Mouse (Mus musculus) hindbrain, embryonic 16.5 days (tissue): ENCODE data around the gene Pgs1. TPM values are rescaled to one million over a fixed set of nuclear protein-coding genes. Genes with fewer than 3 reads are reported as not detected.

Experiments
- ATAC-seq: fragments of 200-750 bp; cut with Nextera tagmentation; 2 replicates; pipeline ENCODE4 v1.8.0; 2017; ENCODE audit warnings: moderate TSS enrichment, moderate library complexity
- H3K27ac ChIP-seq: fragments of 300-500 bp; sonication (generic); 2 replicates; pipeline ENCODE4 v1.5.1; 2014; ENCODE audit warnings: low read depth, mild to moderate bottlenecking, control low read depth, low read length, moderate library complexity
- H3K27me3 ChIP-seq: fragments of 300-500 bp; sonication (generic); replicated peaks from 2 replicates; pipeline ENCODE4 v1.6.1; 2014; ENCODE audit warnings: low read length; ENCODE audit not compliant: control insufficient read depth, insufficient read depth
- H3K36me3 ChIP-seq: fragments of 300-500 bp; sonication (generic); 2 replicates; pipeline ENCODE4 v1.6.1; 2014; ENCODE audit warnings: mild to moderate bottlenecking, low read length, moderate library complexity, mixed read lengths; ENCODE audit not compliant: control insufficient read depth, insufficient read depth
- H3K4me1 ChIP-seq: fragments of 300-500 bp; sonication (generic); 2 replicates; pipeline ENCODE4 v1.6.1; 2014; ENCODE audit warnings: low read depth, low read length; ENCODE audit not compliant: control insufficient read depth, insufficient read depth
- H3K4me2 ChIP-seq: fragments of 300-500 bp; sonication (generic); 2 replicates; pipeline ENCODE4 v1.6.1; 2014; ENCODE audit warnings: mild to moderate bottlenecking, low read length, control low read depth, moderate library complexity
- H3K4me3 ChIP-seq: fragments of 300-500 bp; sonication (generic); 2 replicates; pipeline ENCODE4 v1.5.1; 2014; ENCODE audit warnings: mild to moderate bottlenecking, low read length, control low read depth, moderate library complexity
- H3K9ac ChIP-seq: fragments of 300-500 bp; sonication (generic); 2 replicates; pipeline ENCODE4 v1.6.1; 2014; ENCODE audit warnings: low read depth, mild to moderate bottlenecking, control low read depth, low read length, moderate library complexity
- H3K9me3 ChIP-seq: fragments of 300-500 bp; sonication (generic); 2 replicates; pipeline ENCODE4 v1.6.1; 2014; ENCODE audit warnings: mild to moderate bottlenecking, low read length, moderate library complexity; ENCODE audit not compliant: control insufficient read depth
- WGBS: fragments of 180-500 bp; shearing (Covaris S2); extraction: QIAGEN DNeasy Blood & Tissue Kit; methylation state at CpG from one replicate; pipeline ENCODE4 v1.1.7; 2014; 5-methylcytosine and 5-hydroxymethylcytosine counted together
- polyA plus RNA-seq: library from polyadenylated mRNA; unstranded; fragments of >200 nt; fragmentation: Nextera tagmentation; extraction: Ambion mirVana; gene quantifications from 2 replicates; pipeline ENCODE4 v1.2.1, GENCODE M21; 2015

Pgs1 gene
- polyA plus RNA-seq, 1 experiment from 2014 or later, result 68.4 TPM

DNA sequence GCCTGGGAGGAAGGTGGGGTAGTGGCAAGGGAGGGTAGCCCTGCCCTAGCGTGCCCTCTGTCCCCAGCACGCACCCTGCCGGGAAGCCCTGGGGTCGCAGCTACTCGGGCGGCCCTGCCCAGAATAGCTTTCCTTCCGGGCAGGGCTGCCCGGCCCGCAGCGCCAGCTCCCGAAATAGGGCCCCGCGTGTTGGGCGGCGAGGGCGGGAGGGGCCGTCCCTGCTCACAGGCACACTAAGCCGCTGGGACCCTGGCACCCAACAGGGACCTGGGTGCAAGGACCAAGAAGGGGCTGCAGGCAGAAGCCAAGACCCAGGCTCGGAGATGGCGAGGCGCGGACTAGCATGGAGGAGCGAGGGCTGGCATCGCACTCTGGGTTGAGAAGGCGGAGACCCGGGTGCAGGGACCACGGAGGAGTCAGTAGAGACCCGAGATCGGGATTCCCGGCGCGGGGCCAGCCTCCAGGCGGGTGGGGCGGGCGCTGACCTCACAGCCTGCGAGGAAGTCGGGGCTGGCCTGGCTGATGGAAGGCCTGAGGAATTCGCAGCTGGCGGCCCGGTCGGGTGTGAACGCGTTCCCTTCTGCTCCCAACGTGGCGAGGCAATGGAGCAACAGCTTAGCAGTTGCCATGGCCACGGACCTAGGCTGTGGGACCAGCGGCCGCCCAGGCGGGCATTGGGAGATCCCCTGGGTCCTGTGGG, 36.5 kb upstream of the Pgs1 start:
- Histone ChIP-seq H3K27me3 (peaks cover 5% of the 10 kb centered on the region), H3K4me3 (peak overlapping the region; percentile 30), H3K9ac (peak overlapping the region; percentile 35), H3K4me2 (peak overlapping the region; percentile 61), H3K4me1 (peaks cover 15% of the 10 kb centered on the region), H3K36me3 (no peaks in the 10 kb centered on the region), H3K27ac (no peak overlapping the region), H3K9me3 (no peaks in the 10 kb centered on the region)
- ATAC-seq, result peak; percentile 80
- WGBS, result 3% methylated on average over 43 of the region's 49 CpGs

DNA sequence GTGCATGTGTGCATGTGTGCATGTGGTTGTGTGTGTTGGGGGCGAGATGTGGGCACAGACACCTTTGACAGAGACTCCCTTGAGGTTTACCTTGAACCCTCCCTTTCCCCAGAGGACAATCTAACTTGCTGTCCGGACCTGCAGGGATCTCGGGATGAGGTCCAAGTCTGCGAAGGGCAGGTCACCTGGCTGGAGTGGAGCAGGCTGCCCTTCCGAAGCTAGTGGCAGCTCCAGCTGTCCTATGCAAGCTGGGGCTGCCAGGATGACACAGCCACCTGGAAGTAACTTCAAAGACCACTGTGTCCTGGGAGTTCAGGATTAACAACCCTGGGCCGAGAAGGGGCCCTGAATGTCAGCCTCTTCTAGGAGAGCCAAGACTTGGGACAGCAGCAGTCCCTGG, 34.7 kb upstream of the Pgs1 start:
- WGBS, result 80% methylated on average over 6 of the region's 6 CpGs
- no peak overlapping the region for H3K4me2 ChIP-seq

DNA sequence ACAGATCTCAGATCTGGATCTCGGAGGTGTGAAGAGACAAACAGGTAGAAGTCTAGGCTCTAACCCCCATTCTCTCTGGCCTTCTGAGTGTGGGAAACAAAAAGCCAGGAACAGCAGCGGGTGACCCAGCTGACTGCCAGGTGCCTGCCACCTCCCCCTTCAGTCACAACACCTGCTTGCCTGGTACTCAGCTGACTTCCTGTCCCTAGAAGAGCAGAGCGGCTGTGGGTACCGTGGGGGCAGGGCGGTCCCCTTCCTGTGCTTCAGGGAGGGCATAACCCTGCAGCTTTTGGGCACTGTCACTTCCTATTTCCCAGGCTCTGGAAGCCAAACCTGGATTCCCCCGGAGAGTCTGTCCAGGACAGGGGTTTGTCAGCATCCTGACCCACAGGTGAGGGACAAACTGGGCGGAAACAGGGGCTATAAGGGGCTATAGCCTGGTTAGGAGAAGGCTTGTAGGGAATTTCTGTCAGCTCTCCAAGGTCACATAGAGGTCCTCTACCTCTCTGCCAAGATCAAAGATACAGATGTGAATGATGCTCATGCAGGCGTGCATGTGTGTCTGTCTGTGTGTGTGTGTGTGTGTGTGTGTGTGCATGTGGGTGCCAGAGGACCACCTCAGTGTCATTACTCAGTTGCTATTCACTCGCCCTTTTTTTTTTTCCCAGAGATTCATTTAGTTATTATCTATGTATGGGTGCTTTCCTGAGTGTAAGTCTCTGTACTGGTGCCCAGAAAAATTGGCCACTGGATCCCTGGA, 33.7 kb upstream of the Pgs1 start:
- no peak overlapping the region for H3K27ac ChIP-seq
- no peaks in the 10 kb centered on the region for H3K9me3 ChIP-seq
- peaks cover 5% of the 10 kb centered on the region for H3K27me3 ChIP-seq
- no peak overlapping the region for H3K4me3 ChIP-seq
- no peak overlapping the region for H3K9ac ChIP-seq
- H3K36me3 ChIP-seq, result no peaks in the 10 kb centered on the region
- no peak for ATAC-seq
- no peak overlapping the region for H3K4me2 ChIP-seq
- 75% methylated on average over 9 of the region's 9 CpGs for WGBS
- H3K4me1 ChIP-seq, result peaks cover 16% of the 10 kb centered on the region

More for the DNA sequence above, 34.7 kb upstream of the Pgs1 start:
- Histone ChIP-seq H3K4me3 (no peak overlapping the region), H3K9me3 (no peaks in the 10 kb centered on the region), H3K4me1 (peaks cover 16% of the 10 kb centered on the region), H3K27ac (no peak overlapping the region), H3K36me3 (no peaks in the 10 kb centered on the region), H3K9ac (no peak overlapping the region), H3K27me3 (peaks cover 5% of the 10 kb centered on the region)
- no peak for ATAC-seq

DNA sequence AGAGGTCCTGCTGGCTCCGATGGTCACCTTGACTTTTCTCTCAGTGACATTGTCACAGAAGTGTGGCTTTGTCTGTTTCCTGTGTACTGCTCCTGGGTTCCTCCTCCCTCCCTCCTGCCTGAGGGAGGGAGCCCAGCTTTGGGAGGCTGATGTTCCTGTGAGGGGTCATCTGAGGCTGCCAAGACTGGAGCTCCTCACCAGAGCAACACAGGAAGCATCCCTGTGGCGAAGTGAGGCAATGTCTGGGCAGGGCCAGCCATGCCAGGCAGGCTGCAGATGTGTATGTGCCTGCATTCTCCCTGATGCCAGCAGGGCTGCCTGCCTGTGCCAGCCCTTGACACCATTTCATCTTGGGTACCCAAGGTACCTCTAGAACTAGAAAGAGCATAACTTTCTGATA, 32.0 kb upstream of the Pgs1 start:
- no peak overlapping the region for H3K4me3 ChIP-seq
- ATAC-seq, result peak; percentile 58; the same call in 1 of the 2 replicates
- H3K4me1 ChIP-seq, result peaks cover 21% of the 10 kb centered on the region
- H3K36me3 ChIP-seq, result no peaks in the 10 kb centered on the region
- no peak overlapping the region for H3K27ac ChIP-seq
- peaks cover 5% of the 10 kb centered on the region for H3K27me3 ChIP-seq
- no peak overlapping the region for H3K4me2 ChIP-seq
- 36% methylated on average over 2 of the region's 2 CpGs for WGBS
- H3K9me3 ChIP-seq, result no peaks in the 10 kb centered on the region
- no peak overlapping the region for H3K9ac ChIP-seq

DNA sequence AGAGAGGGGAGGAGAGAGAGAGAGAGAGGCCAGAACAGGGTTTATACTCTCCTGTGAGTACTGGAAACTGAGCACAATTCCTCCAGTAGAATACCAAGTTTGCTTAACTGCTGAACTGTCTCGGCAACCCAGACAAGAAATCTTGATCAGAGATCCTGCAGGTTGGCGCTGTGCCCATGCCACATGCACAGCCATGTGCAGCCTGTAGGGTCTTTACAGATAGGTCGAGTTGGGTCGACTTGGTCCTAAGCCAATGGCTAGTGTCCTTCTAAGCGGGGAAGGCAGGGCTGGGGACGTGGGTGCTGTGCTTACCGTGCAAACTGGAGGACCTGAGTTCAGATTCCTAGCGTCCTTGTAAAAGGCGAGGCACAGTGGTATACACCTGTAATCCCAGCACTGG, 31.3 kb upstream of the Pgs1 start:
- no peak overlapping the region for H3K27ac ChIP-seq

DNA sequence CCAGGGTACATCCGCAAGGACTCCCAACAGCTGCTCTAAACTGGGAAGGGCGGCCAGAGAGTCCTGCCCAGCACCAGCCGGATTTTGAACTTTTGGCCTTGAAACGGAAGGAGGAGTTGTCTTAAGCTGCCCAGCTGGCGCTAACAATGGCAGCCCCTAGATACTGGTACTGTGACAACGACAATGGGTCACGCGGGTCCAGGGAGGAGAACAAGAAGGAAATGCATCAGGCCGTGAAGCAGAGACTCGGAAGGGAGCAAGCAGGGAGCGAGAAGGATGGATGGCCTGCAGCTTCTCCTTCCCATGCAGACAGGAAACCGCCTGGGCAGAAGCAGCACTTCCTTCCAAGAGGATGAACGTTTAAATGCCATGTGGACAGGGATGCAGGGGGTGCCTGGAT, 30.5 kb upstream of the Pgs1 start:
- Histone ChIP-seq H3K27me3 (no peaks in the 10 kb centered on the region; the same call in 1 of the 2 replicates), H3K4me3 (no peak overlapping the region), H3K9me3 (no peaks in the 10 kb centered on the region), H3K4me1 (peaks cover 14% of the 10 kb centered on the region), H3K9ac (no peak overlapping the region), H3K36me3 (no peaks in the 10 kb centered on the region), H3K4me2 (no peak overlapping the region), H3K27ac (no peak overlapping the region)
- no peak for ATAC-seq
- 43% methylated on average over 13 of the region's 13 CpGs for WGBS

More for the DNA sequence above, 31.3 kb upstream of the Pgs1 start:
- H3K4me3 ChIP-seq, result no peak overlapping the region
- WGBS, result 79% methylated on average over 9 of the region's 9 CpGs
- peaks cover 5% of the 10 kb centered on the region for H3K27me3 ChIP-seq
- H3K36me3 ChIP-seq, result no peaks in the 10 kb centered on the region
- no peak overlapping the region for H3K4me2 ChIP-seq
- peaks cover 16% of the 10 kb centered on the region for H3K4me1 ChIP-seq
- H3K9ac ChIP-seq, result no peak overlapping the region
- H3K9me3 ChIP-seq, result no peaks in the 10 kb centered on the region
- no peak for ATAC-seq

DNA sequence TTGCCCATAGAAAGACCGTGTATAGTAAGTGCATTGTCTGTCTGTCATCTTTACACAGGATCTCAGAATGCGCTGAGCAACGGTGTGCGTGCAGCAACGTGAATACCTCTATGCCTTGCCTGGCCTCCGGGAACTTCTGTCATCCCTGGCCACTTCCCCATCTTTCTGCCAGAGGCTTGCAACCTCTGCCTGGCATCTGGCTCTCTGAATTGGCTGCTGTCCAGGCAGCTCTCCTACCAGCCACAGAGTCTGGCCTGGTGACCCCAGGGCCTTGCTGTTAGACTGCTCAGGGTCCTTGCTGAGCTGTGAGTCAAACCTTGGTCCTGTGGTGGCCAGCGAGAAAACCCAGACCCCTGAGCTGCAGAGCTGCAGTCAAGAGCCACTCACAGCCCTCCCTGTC, 27.9 kb upstream of the Pgs1 start:
- H3K27ac ChIP-seq, result no peak overlapping the region
- H3K27me3 ChIP-seq, result no peaks in the 10 kb centered on the region
- no peak overlapping the region for H3K4me3 ChIP-seq
- no peaks in the 10 kb centered on the region for H3K36me3 ChIP-seq
- WGBS, result 55% methylated on average over 7 of the region's 7 CpGs
- no peak overlapping the region for H3K9ac ChIP-seq
- ATAC-seq, result no peak
- H3K4me2 ChIP-seq, result no peak overlapping the region
- H3K4me1 ChIP-seq, result peaks cover 28% of the 10 kb centered on the region
- H3K9me3 ChIP-seq, result no peaks in the 10 kb centered on the region

DNA sequence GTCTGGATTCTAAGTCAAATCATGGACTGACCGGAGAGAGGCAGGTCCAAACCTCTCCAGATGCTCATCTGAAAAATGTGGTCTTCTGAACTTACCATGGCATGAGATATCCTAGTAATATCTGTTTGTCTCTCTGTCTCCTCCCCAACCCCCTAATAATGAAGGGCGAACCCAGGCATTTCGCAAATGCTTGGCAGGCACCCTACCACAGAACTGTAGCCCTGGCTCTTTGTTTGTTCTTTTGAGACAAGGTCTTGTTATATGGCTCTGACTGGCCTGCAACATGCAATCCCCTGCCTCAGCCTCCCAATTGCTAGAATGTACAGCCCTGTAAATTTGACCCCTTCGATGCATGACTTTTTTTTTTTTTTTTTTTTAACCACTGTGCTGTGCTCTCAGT, 26.9 kb upstream of the Pgs1 start:
- 88% methylated on average over 4 of the region's 4 CpGs for WGBS
- ATAC-seq, result no peak
- Histone ChIP-seq H3K9me3 (no peaks in the 10 kb centered on the region), H3K27me3 (no peaks in the 10 kb centered on the region), H3K4me1 (peaks cover 31% of the 10 kb centered on the region), H3K27ac (no peak overlapping the region), H3K9ac (no peak overlapping the region), H3K36me3 (no peaks in the 10 kb centered on the region), H3K4me3 (no peak overlapping the region), H3K4me2 (no peak overlapping the region)

DNA sequence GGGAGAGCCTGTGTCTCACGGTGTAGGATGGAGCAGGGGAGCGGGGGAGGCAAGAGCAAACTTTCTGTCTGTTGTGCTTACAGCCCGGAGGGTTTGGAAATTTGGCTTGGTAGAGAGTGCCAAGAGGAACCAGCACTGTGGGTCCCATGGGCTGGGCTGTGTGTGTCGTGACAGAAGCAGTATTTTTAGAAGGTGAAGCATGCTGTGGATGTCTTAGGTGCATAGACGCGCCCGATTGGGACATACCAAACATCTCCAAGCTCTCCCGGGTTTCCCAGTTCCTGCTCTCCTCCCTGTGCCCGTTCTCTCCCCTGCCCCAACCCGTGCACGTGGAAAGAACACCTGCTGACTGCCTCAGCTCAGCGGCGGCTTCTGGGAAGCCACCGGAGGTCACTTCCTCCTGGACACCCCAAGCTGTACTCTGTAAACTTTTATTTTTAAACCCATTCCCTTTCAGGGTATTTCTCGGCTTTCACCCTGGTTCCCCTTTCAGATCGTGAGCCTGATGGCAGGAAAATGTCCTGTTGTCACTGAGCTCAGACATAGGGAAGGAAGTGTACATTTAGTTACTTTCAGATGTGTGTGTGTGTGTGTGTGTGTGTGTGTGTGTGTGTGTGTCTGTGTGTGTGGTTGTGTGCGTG, 26.2 kb upstream of the Pgs1 start:
- Histone ChIP-seq H3K36me3 (no peaks in the 10 kb centered on the region), H3K9ac (no peak overlapping the region), H3K27me3 (no peaks in the 10 kb centered on the region), H3K9me3 (no peaks in the 10 kb centered on the region), H3K4me1 (peaks cover 33% of the 10 kb centered on the region), H3K4me2 (no peak overlapping the region), H3K27ac (no peak overlapping the region), H3K4me3 (no peak overlapping the region)
- 64% methylated on average over 16 of the region's 17 CpGs for WGBS
- ATAC-seq, result no peak
